Mouse (Mus musculus): ENCODE measurements at regions not wholly inside any gene's neighbourhood (a gene's known extent, or its start where the extent isn't known, plus 50 kb on each side); places are given as distances from the start of the nearest gene placed in this dataset.

DNA sequence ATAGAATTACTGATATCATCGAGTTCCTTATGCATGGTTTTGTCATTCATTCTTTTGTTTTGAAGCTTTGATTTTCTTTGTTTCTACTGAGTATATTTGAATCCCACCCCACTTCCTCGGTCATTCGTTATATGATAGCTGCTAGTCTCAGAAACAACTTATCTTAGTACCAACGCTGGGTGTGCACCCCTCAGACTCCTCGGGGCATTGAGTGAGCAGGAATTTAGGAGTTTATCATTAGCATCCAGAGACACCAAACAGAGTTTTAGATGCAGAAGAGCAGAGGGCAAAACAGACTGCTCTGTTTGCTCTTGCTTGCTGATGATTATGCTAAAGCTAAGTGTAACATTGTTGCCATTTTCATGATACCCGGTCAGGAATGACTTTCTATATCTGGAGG, 115.3 kb downstream of the Zbtb18 start:
- Histone ChIP-seq H3K4me2 (ENCODE audit: insufficient read depth, low read depth, poor library complexity, severe bottlenecking) (no peak overlapping the region; the same call in 1 of the 2 replicates), H3K4me3 (replicated peaks in 1 of 3; ENCODE audit: low read depth in 2 of 3, low read length in 2 of 3, poor library complexity in 1 of 3) (no peak overlapping the region), H3K9me3 (replicated peaks; ENCODE audit: low read length) (no peaks in the 10 kb centered on the region), H3K9ac (ENCODE audit: insufficient read depth, low read depth) (no peak overlapping the region), H3K36me3 (replicated peaks in 1 of 2; ENCODE audit: control insufficient read depth in 1 of 2, insufficient read depth in 1 of 2, low read length in 1 of 2) (no peaks in the 10 kb centered on the region), H3K27me3 (replicated peaks) (no peaks in the 10 kb centered on the region), H3K4me1 (ENCODE audit: control insufficient read depth in 1 of 2, insufficient read depth in 2 of 2) (peaks cover 0 to 4% of the 10 kb centered on the region in 2 experiments; a peak in 1 of 4 replicates), H3K27ac (ENCODE audit: insufficient read depth, low read depth) (no peak overlapping the region), H3K79me2 (replicated peaks; ENCODE audit: control insufficient read depth, extremely low read depth, insufficient read depth, poor library complexity, severe bottlenecking) (no peaks in the 10 kb centered on the region)
- no peak for DNase-seq (ENCODE audit: extremely low read depth)
- dilution Hi-C loops (cut with MboI; ENCODE audit: extremely low pct_ligation_motif_present, extremely low pct_unique_long_range_greater_than_20kb, low sequenced_read_pairs), result no loop called here
- TF ChIP-seq NRF1 (IDR thresholded peaks at IDR 0.05; ENCODE audit: low read depth, low read length) (no peak), UBTF (IDR thresholded peaks at IDR 0.05; ENCODE audit: low read depth, low read length) (no peak), ZMIZ1 (IDR thresholded peaks at IDR 0.05; ENCODE audit: low read depth, low read length) (no peak), ZKSCAN1 (IDR thresholded peaks at IDR 0.05; ENCODE audit: borderline replicate concordance, low read depth, low read length) (no peak), IRF4 (IDR thresholded peaks at IDR 0.05; ENCODE audit: low read depth, low read length) (no peak), JUND (conservative IDR thresholded peaks at IDR 0.05; ENCODE audit: low read depth, low read length) (no peak), NELFE (IDR thresholded peaks at IDR 0.05; ENCODE audit: low read depth, low read length) (no peak), ELF1 (IDR thresholded peaks at IDR 0.05; ENCODE audit: low read depth, low read length) (no peak), POLR2AphosphoS2 (IDR thresholded peaks at IDR 0.05; ENCODE audit: low read depth, low read length) (no peak), JUN (IDR thresholded peaks at IDR 0.05; ENCODE audit: insufficient read depth, low read depth, low read length) (no peak), MAX (IDR thresholded peaks at IDR 0.05; ENCODE audit: low read length) (no peak), EP300 (IDR thresholded peaks at IDR 0.05; ENCODE audit: low read length) (no peak), MAFK (IDR thresholded peaks at IDR 0.05; ENCODE audit: insufficient replicate concordance, low read length) (no peak), CHD2 (IDR thresholded peaks at IDR 0.05; ENCODE audit: low read length) (no peak), RCOR1 (conservative IDR thresholded peaks at IDR 0.05; ENCODE audit: low read depth, low read length) (no peak), PAX5 (IDR thresholded peaks at IDR 0.05; ENCODE audit: low read length) (no peak), ZC3H11A (IDR thresholded peaks at IDR 0.05; ENCODE audit: low read depth, low read length) (no peak)
- in situ Hi-C loops (cut with MboI; ENCODE audit: low pct_ligation_motif_present, low pct_unique_long_range_greater_than_20kb, low sequenced_read_pairs), result no loop called here

DNA sequence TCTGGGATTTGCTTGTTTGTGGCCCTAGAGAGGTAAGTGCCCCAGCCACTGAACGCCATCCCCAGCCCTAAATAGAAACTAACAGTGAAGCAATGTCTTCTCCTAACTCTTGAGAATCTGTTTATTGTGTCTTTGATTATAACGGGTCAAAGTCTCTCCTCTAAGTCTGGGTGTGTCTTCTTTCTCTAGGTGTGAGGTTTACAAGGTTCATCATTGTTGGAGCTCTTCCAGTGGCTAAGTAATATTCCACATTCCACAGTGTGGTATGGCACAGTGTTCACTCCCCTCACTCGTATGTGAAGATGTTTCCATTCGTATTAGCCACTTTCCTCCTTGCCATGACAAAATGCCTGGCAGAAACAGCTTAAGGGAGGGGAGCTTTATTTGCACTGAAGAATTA, 115.7 kb downstream of the Zbtb18 start:
- Histone ChIP-seq H3K9me3 (replicated peaks; ENCODE audit: low read length) (no peaks in the 10 kb centered on the region), H3K27me3 (replicated peaks) (no peaks in the 10 kb centered on the region), H3K79me2 (replicated peaks; ENCODE audit: control insufficient read depth, extremely low read depth, insufficient read depth, poor library complexity, severe bottlenecking) (no peaks in the 10 kb centered on the region), H3K9ac (ENCODE audit: insufficient read depth, low read depth) (no peak overlapping the region), H3K27ac (ENCODE audit: insufficient read depth, low read depth) (no peak overlapping the region), H3K4me1 (ENCODE audit: control insufficient read depth in 1 of 2, insufficient read depth in 2 of 2) (peaks cover 0 to 4% of the 10 kb centered on the region in 2 experiments; a peak in 1 of 4 replicates), H3K4me2 (ENCODE audit: insufficient read depth, low read depth, poor library complexity, severe bottlenecking) (no peak overlapping the region; the same call in 1 of the 2 replicates), H3K4me3 (replicated peaks in 1 of 3; ENCODE audit: low read depth in 2 of 3, low read length in 2 of 3, poor library complexity in 1 of 3) (no peak overlapping the region), H3K36me3 (replicated peaks in 1 of 2; ENCODE audit: control insufficient read depth in 1 of 2, insufficient read depth in 1 of 2, low read length in 1 of 2) (no peaks in the 10 kb centered on the region)
- in situ Hi-C loops (cut with MboI; ENCODE audit: low pct_ligation_motif_present, low pct_unique_long_range_greater_than_20kb, low sequenced_read_pairs) (no loop called here), dilution Hi-C loops (cut with MboI; ENCODE audit: extremely low pct_ligation_motif_present, extremely low pct_unique_long_range_greater_than_20kb, low sequenced_read_pairs) (no loop called here)
- DNase-seq (ENCODE audit: extremely low read depth), result no peak
- no peak for TF ChIP-seq ZC3H11A (IDR thresholded peaks at IDR 0.05; ENCODE audit: low read depth, low read length)
- TF ChIP-seq MXI1 (IDR thresholded peaks at IDR 0.05; ENCODE audit: low read depth, low read length), result no peak
- no peak for TF ChIP-seq BHLHE40 (IDR thresholded peaks at IDR 0.05; ENCODE audit: low read depth, low read length)
- TF ChIP-seq USF1 (IDR thresholded peaks at IDR 0.05; ENCODE audit: low read depth, low read length), result no peak
- TF ChIP-seq CTCF (conservative IDR thresholded peaks at IDR 0.05 in 1 of 2, IDR thresholded peaks at IDR 0.05 in 1 of 2; ENCODE audit: low read depth in 2 of 2, low read length in 2 of 2), result no peak
- no peak for TF ChIP-seq TCF12 (IDR thresholded peaks at IDR 0.05; ENCODE audit: low read depth, low read length)
- TF ChIP-seq MEF2A (IDR thresholded peaks at IDR 0.05; ENCODE audit: borderline replicate concordance, low read depth, low read length), result no peak

All from CH12.LX (cell line).